Mouse (Mus musculus) embryo, embryonic 11.5 days (tissue): ENCODE measurements around the gene Atp6v1a.
A peak's percentile ranks its signal among the peaks of the same experiment; 100 is the strongest.

ENCODE experiments used
- DNase-seq: peaks from one replicate; pipeline ENCODE4 v3.0.0-alpha.2; 2012; ENCODE audit warnings: low read depth, low spot score

The Atp6v1a gene

DNA sequence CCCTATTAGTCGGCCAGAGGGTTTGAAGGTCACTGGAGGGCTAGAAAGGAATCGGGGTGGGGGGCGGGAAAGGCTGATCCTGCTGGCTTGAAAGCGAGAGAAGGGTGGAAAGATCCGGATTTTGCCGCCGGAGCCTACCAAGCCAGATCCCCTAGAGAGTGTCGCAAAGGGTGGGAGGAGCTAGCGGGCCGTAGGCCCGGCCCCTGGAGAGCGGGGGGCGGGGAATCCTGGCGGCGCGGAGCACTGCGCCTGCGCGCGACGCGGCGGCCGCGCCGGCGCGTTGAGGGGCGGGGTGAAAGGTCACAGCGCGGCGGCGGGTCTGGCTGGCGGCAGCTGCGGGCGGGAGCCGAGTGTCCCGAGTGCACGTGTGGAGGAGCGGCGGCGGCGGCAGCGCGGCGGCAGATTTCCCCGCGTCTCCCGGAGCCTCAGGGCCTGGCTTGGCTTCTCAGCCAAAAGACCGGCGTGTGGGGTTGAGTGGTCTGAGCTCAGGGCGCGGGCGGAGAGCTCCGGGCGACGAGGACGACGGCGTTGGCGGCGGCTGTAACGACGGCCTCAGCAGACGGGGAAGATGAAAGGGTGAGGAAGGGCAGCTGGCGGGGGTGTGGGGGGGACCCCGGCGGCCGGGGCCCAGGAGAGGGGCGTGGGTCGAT lies at the start of gene Atp6v1a, which contains the start of gene Naa50:
Atp6v1a (minus strand) TSS at position 170 of the 650 bp plus-strand sequence.
Naa50 (plus strand) TSS at position 295 of the 650 bp plus-strand sequence.
- peak; percentile 85 for DNase-seq

DNA sequence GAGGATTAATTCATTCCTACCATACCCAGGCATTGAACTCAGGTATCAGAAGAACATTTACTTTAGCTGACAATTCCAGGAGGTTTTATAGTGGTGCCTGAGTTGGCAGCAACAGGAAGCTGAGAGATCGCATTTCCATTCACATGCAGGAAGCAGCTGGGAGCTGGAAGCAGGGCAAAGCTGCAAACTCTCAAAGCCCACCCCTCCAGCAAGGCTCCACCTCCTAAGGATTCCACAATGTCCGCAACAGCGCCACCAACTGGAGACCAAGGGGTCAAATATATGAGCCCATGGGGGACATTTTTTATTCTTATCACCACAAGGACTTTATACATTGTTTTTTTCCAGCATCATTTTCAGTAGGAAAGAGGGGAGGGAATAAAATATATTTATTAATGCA lies 49.3 kb upstream of the Atp6v1a start:
- DNase-seq: no peak

DNA sequence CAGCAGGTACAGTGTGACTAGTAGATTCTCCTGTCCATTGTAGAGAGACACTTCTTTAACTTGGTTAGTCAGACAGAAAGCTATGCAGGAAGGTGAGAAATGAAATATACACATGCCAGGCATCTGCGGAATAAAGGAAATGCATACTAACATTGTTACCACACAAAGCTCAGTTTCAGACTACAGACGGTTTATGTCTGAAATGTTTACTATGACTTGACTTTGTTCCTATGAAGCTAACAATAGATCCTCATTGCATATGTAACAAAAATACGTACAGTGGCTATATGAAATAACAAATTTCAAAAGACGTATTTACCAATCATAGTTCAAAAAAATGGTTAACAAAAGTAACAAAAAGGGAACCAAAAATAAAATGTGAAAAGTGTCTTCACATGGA lies 47.7 kb upstream of the Atp6v1a start:
- DNase-seq: no peak

DNA sequence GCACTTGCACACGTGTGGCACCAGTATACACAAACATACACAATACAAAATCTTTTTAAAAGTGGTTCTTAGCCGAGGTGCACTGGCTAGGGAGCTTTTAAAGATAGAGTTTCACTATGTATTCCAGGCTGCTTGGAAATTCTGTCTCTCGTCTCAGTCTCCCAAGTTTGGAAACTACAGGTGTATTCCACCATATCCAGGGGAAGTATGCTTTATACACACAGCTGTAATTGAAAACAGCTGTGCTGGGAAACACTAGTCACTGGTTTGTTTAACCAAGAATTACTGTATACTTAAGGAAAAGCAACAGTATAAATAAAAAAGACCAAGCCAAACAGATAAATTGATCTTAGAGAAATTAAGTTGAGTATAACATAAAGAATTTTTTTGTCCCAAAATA lies 45.3 kb upstream of the Atp6v1a start:
- no peak for DNase-seq

DNA sequence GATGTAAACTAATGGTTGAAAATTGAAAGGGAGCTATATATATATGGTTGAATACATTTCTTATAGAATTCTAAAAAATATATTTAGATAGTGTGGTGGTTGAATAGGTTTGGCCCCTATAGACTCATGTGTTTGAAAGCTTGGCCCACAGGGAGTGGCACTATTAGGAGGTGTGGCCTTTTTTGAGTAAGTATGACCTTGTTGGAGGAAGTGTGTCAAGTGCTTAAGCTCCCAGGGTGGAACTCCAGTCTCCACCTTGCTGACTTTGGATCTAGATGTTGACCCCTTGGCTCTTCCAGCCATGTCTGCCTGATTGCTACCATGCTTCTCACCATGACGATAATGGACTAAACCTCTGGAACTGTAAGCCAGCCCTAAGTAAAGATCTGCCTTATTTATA lies 43.1 kb upstream of the Atp6v1a start:
- no peak for DNase-seq

- no peak for DNase-seq
These were observed 39.0 kb upstream of the Atp6v1a start for GRCm38 (mm10) chr16:44178555-44178954.

GRCm38 (mm10) chr16:44176511-44176910 lies 37.0 kb upstream of the Atp6v1a start:
- no peak for DNase-seq

GRCm38 (mm10) chr16:44175001-44175400 lies 35.5 kb upstream of the Atp6v1a start:
- no peak for DNase-seq

GRCm38 (mm10) chr16:44173966-44174530 lies 34.5 kb upstream of the Atp6v1a start:
- DNase-seq: no peak

DNA sequence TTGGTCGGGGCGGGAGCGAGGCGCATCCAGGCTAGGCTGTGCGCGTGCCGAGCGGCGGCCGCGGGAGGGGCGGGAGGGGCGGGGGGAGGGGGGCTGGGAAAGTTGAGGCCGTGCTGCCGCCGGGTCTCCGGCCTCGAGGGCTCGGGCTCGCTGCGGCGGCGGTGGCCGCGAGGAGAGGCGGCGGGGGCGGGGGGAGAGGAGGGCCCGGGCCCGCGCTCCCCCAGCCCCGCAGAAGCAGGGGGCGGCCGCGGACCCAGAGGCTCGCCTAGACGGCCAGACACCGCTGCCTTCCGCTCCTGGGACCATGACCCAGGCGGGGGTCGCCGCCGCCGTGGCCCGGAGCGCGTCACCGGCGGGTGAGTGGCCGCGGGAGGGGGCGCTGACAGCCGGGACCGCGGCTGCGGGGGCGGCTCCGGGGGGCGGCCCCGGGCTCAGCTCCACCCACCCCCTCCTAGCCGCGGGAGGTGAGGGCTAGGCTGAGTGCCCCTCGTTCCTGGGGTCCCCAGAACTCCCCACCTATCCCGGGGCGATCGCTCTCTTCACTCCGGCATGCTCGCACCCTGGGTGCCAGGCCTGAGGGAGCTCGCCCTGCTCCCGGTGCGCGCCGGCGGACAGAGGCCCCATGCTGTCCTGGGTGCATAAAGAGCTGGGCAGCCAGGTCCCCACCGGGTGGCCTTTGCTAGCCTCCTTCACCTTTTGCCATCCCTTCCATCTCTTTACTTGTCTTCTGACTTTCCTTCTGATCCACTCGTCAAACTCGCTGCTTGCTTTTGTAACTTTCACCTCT lies 33.8 kb upstream of the Atp6v1a start, which contains the start of gene Usf3:
Usf3 (plus strand) TSS at position 92 of the 787 bp plus-strand sequence.
- DNase-seq: peak; percentile 19

DNA sequence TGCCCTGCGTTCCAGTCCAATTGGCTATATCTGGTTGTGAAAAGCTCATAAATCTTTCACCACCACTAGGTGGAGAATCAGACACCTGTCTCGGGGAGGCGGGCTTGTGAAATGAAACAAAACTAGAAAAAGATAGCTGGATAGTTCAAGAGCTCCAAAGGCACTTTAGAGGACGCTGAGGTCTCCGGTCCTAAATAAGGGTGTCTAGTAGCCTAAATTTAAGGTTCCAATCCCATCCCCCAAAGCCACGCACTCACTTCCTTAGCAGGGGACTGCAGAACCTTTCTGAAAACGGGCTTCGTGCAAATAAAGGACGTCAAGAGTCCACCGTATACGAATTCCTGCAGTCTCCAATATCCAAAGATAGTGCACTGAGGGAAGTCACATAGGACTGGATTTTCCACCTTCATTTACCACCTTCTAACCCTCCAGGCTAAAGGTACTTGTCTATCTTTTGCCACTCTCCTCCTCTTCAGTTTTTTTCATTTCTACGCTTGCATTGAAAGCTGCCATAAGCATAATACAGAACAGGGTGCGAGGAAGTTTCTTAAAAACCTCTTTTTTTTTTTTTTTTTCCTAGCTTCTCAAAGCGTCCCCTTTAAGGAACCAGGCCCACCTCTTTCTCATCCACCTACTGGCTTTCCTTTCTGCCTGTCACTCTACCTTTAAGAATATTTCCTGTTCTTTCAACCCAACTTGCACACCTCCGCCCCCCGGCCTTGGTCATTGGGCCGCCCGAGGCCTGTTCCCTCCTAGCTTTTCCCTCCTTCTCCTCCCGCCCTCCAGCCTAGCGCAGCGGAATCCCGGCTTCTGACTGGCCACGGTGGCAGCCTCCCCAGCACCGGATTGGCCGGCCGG lies 33.0 kb upstream of the Atp6v1a start:
- DNase-seq: peak; percentile 96

DNA sequence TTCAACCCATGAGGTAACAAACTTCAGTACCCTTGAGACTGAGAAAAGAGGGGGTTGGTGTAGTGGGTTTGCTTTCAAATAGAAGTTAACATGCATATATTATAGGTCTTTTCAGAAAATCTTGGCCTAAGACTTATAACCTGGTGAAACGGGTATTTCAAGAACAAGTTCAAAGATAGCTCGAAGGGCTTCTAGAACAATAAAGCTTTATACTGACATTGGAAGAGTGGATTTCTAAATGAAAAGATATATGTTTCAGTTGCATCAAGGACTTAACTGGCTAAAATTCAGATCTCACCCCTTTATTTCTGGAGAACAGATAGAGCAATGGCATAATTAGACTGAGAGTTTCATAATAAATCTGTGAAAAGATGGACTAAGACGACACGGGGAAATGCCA lies 29.5 kb upstream of the Atp6v1a start:
- DNase-seq: no peak

DNA sequence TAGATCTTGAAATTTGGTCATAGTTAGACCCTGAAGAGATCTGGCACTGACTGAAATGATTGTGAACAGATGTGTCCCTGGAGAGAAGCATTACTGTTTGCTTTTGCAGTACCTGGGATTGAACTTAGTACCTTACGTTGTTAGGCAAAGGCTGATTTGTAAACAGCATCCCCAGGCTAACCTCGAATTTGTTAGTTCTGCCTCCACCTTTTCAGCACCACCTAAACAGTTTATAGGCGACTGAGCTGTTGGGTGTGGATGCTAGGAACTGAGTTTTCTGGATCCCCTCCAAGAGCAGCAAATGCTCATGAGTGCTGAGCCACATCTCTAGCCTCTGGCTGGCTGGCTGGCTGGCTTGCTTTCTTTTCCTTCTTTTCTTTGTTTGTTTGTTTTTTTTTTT lies 25.7 kb upstream of the Atp6v1a start:
- no peak for DNase-seq

GRCm38 (mm10) chr16:44163831-44164230 lies 24.3 kb upstream of the Atp6v1a start:
- no peak for DNase-seq

GRCm38 (mm10) chr16:44159325-44159724 lies 19.8 kb upstream of the Atp6v1a start:
- DNase-seq: no peak

DNA sequence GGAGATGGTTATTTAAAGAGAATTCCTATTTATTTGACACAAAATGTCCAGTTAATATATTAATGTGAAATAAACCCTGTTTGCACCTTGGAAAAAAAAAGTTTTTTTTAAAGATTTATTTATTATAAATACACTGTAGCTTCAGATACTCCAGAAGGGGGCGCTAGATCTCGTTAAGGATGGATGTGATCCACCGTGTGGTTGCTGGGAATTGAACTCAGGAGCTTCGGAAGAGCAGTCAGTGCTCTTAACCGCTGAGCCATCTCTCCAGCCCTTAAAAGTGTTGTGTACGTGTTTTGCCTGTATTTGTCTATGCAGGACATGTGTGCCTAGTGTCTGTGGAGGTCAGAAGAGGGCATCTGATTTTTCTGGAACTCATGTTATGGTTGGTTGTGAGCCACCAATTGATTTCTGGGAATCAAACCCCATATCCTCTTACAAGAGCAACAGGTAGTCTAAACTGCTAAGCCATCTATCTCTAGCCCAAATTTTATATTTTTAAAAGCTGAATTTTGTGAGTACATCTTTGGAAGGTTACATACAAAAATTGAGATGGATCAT lies 15.1 kb upstream of the Atp6v1a start:
- no peak for DNase-seq

- DNase-seq: no peak
These were observed 9.7 kb upstream of the Atp6v1a start for GRCm38 (mm10) chr16:44149002-44149767.

DNA sequence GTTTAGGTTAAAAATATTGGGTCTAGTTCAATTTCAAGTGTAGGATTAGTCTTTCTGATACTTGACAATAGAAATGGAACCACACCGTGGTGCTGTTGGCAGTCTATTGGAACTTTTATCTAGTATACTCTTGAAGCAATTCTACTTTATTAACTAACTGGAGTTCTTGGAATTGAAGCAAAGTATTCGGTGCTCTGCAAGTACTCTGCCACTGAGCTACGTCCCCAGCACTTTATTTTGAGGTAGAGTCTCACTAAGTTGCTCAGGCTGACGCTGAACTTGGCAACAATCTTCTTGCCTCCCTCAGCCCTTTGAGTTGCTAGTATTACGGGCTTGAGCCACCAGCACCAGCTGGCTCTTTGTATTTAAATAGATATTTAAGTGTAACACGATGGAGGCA lies 2.0 kb upstream of the Atp6v1a start:
- DNase-seq: no peak

- peak; percentile 51 for DNase-seq
These were observed 782 bp upstream of the Atp6v1a start for GRCm38 (mm10) chr16:44140186-44140787.

GRCm38 (mm10) chr16:44138979-44139535 lies 448 bp downstream of the Atp6v1a start:
- peak; percentile 89 for DNase-seq
